Mouse (Mus musculus) spleen, postnatal 4 days (tissue): ENCODE measurements around the gene Vmn2r16.

Experiments
- DNase-seq, 2 experiments: peaks; one replicate each; pipeline ENCODE4 v3.0.0; 2022; ENCODE audit warnings: low spot score in 2 of 2

Vmn2r16 gene

DNA sequence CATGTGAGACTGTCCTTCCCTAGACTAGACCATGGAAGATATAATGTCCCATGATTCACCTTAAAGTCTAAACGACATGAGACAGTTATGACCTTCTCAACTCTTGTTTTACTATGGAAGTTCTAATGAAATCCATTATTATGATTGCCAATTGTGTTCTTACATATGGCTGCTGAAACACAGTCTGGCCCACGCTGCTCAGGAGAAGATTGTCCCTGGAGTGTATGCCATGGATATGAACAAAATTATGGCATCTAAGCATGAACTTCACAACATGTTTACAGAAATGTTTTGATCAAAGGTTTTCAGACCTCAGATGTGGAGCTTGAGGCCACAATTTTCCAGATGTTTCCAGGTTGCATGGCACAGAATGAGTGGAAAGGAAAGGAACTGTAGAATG lies at the start of gene Vmn2r16:
Gene Vmn2r16 (plus strand): TSS at position 301 of the 400 bp plus-strand sequence.
- no peak for DNase-seq

DNA sequence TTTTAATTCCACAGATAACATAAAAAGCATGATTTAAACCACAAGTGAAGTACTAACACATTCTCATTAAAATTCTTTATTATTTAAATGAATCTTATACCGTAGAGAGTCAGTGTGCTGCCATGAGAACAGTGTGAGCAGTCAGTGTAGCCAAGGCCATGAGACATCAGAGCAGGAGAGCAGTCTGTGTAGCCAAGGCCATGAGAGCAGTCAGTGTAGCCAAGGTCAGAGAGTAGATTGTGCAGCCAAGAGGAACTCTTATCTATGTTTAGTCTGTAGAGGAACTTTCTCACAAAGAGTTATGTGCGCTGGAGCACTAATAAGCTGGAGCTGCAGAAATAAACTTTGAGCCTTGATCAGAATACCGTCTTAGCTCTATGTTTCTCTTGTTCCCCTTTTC lies 35.3 kb upstream of the Vmn2r16 start:
- no peak for DNase-seq

DNA sequence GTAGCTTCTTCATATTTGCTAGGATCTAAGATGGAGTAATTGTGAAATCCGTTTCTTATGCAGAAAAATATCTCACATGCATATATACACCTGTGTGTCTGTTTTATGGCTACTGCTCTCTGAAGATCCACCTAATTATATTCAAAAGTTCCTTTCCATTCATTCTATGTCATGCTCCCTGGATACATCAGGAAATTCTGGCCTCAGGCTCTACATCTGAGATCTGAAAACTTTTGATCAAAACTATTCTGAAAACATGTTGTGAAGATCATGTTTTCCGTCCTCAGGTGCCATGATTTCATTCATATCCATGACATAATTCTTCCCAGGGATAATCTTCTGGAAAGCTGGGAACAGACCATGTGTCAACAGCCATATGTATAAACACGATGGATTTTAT lies 32.4 kb upstream of the Vmn2r16 start, which contains the start of gene Vmn2r15:
Gene Vmn2r15 (minus strand): TSS at position 101 of the 400 bp plus-strand sequence.
- no peak for DNase-seq

DNA sequence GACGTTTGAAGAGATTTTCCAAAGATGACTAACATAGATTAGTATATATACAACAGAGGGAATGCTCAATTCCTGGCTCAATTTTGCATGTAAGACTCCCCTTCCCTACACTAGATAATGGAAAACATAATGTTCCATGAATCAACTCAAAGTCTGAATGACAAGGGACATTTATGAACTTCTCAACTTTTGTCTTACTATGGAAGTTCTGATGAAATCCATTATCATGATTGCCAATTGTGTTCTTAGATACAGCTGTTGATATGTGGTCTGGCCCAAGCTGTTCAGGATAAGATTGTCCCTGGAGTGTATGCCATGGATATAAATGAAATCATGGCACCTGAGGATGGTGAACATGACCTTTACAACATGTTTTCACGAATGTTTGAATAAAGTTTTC lies 89.4 kb downstream of the Vmn2r16 start, which contains the start of gene Vmn2r17:
Gene Vmn2r17 (plus strand): TSS at position 301 of the 400 bp plus-strand sequence.
- no peak for DNase-seq
